Mouse (Mus musculus) intestine, postnatal 0 days (tissue): Measurements from ENCODE around the gene Acsbg1. TPM values are rescaled to one million over a fixed set of nuclear protein-coding genes. Genes with fewer than 3 reads are reported as not detected.
A peak's percentile ranks its signal among the peaks of the same experiment; 100 is the strongest.
"Not testable (repeated sequence)": the region's sequence is repeated elsewhere in the genome, so short reads cannot be mapped to it uniquely, and the experiment has no call there.

Source experiments
- ATAC-seq: fragments of 200-750 bp; cut with Nextera tagmentation; 2 replicates; pipeline ENCODE4 v1.8.0; 2017; ENCODE audit warnings: mild to moderate bottlenecking, moderate TSS enrichment, moderate library complexity
- H3K27ac ChIP-seq: fragments of 300-500 bp; sonication (generic); 2 replicates; pipeline ENCODE4 v1.5.1; 2014; ENCODE audit warnings: mild to moderate bottlenecking, low read depth, low read length, moderate library complexity
- H3K27me3 ChIP-seq: fragments of 300-500 bp; sonication (generic); replicated peaks from 2 replicates; pipeline ENCODE4 v1.6.1; 2014; ENCODE audit warnings: low read length, mixed read lengths; ENCODE audit not compliant: control insufficient read depth, insufficient read depth
- H3K36me3 ChIP-seq: fragments of 300-500 bp; sonication (generic); 2 replicates; pipeline ENCODE4 v1.6.1; 2014; ENCODE audit warnings: mild to moderate bottlenecking, moderate library complexity; ENCODE audit not compliant: control insufficient read depth, insufficient read depth
- H3K4me1 ChIP-seq: fragments of 300-500 bp; sonication (generic); replicated peaks from 2 replicates; pipeline ENCODE4 v1.6.1; 2014; ENCODE audit warnings: antibody characterized with exemption, low read length, mixed read lengths; ENCODE audit not compliant: control insufficient read depth, insufficient read depth
- H3K4me2 ChIP-seq: fragments of 300-500 bp; sonication (generic); replicated peaks from 2 replicates; pipeline ENCODE4 v1.6.1; 2014; ENCODE audit warnings: low read depth, mild to moderate bottlenecking, moderate library complexity
- H3K4me3 ChIP-seq: fragments of 300-500 bp; sonication (generic); 2 replicates; pipeline ENCODE4 v1.5.1; 2014; ENCODE audit warnings: low read depth, low read length
- H3K9ac ChIP-seq: fragments of 300-500 bp; sonication (generic); 2 replicates; pipeline ENCODE4 v1.6.1; 2014; ENCODE audit warnings: mild to moderate bottlenecking, low read depth, low read length
- H3K9me3 ChIP-seq: fragments of 300-500 bp; sonication (generic); 2 replicates; pipeline ENCODE4 v1.6.1; 2016; ENCODE audit warnings: mixed run types; ENCODE audit not compliant: control insufficient read depth
- CTCF ChIP-seq: sonication (generic); IDR thresholded peaks from 2 replicates; pipeline ENCODE4 v1.5.1; 2016; ENCODE audit warnings: low read depth, mild to moderate bottlenecking, control low read depth, antibody characterized with exemption, moderate library complexity
- WGBS: fragments of 180-500 bp; shearing (Covaris S2); extraction: QIAGEN DNeasy Blood & Tissue Kit; methylation state at CpG from one replicate; pipeline ENCODE4 v1.1.7; 2014; 5-methylcytosine and 5-hydroxymethylcytosine counted together
- polyA plus RNA-seq: library from polyadenylated mRNA; unstranded; fragments of >200 nt; fragmentation: Nextera tagmentation; extraction: Ambion mirVana; gene quantifications from 2 replicates; pipeline ENCODE4 v1.2.1, GENCODE M21; 2015

Acsbg1 gene
- polyA plus RNA-seq, 1 experiment from 2014 or later: 0.16 TPM

DNA sequence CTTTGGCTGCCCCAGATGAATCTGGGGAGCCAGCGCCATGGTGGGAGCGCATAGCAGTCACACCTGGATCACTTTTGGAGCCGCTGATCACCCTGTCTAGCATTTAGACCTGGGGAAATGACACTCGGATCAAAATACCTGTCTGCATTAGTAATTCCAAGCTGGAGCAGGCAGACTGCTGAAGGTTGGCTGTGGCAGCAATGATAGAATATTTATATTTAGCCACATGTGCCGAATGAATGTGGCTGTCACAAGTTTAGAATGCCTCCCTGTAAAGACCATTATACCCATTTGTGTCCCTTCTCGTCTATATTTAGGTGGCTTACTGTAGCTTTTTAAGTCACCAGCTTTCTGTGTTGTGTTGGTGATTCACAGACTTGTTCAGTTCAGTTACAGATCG lies 39.1 kb upstream of the Acsbg1 start:
- Histone ChIP-seq H3K4me1 (no peaks in the 10 kb centered on the region), H3K27me3 (peaks cover 11% of the 10 kb centered on the region; the same call in 1 of the 2 replicates), H3K4me3 (no peak overlapping the region), H3K4me2 (peak overlapping the region; percentile 98; the same call in 1 of the 2 replicates), H3K9ac (no peak overlapping the region), H3K36me3 (no peaks in the 10 kb centered on the region), H3K27ac (no peak overlapping the region), H3K9me3 (no peaks in the 10 kb centered on the region)
- no peak for ATAC-seq
- TF ChIP-seq CTCF: no peak
- WGBS: 85% methylated on average over 7 of the region's 7 CpGs

GRCm38 (mm10) chr9:54700174-54700475 lies 38.5 kb upstream of the Acsbg1 start:
- Histone ChIP-seq H3K27ac (no peak overlapping the region), H3K9me3 (no peaks in the 10 kb centered on the region), H3K4me1 (no peaks in the 10 kb centered on the region), H3K9ac (peak overlapping the region; percentile 69), H3K36me3 (no peaks in the 10 kb centered on the region), H3K4me2 (peak overlapping the region; percentile 98), H3K27me3 (peaks cover 11% of the 10 kb centered on the region; the same call in 1 of the 2 replicates), H3K4me3 (peak overlapping the region; percentile 84)
- TF ChIP-seq CTCF: no peak
- WGBS: 15% methylated on average over 9 of the region's 9 CpGs
- ATAC-seq: no peak

DNA sequence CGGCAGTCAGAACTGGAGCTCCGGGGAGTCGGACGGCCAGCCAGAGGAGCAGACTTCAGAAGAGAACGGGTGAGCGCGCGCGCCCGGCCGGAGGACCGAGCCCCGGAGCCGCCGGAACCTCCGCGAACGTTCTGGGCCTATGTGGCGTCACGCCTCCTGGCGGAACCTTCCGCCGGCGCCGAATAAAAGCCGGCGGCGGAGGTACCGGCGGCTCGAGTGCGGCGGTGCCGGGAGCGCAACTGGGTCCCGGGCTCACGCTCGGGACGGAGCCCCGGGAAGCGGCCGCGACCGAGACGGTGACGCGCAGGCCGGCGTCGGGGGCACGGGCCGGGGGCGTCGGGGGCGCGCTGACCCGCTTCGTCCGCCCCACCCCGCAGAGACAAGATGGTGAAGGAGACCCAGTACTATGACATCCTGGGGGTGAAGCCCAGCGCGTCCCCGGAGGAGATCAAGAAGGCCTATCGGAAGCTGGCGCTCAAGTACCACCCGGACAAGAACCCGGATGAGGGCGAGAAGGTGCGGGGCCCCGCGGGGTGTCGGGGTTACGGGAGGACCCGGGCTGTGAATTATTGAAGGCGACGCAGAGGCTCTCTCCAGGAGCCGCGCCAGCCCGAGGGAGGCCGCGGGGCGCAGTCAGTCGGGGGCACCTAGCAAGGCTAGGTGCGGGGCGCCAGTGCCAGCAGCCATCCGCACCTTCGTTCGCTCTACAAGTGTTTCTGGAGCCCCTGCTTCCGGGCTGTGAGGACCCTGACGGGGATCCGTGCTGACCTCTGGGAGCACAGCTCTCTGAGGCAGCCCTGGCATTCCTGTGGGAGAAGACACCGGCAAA lies 37.9 kb upstream of the Acsbg1 start:
- Histone ChIP-seq H3K4me1 (no peaks in the 10 kb centered on the region), H3K4me2 (peak overlapping the region; percentile 98), H3K9ac (peak overlapping the region; percentile 69), H3K9me3 (no peaks in the 10 kb centered on the region), H3K27me3 (peaks cover 11% of the 10 kb centered on the region; the same call in 1 of the 2 replicates), H3K27ac (peak overlapping the region; percentile 46; the same call in 1 of the 2 replicates), H3K4me3 (peak overlapping the region; percentile 84), H3K36me3 (no peaks in the 10 kb centered on the region)
- TF ChIP-seq CTCF: peak; percentile 37
- whole genome bisulfite sequencing: under 1% methylated on average over 90 of the region's 92 CpGs
- peak; percentile 69 for ATAC-seq

- Histone ChIP-seq H3K27me3 (peaks cover 11% of the 10 kb centered on the region; the same call in 1 of the 2 replicates), H3K9me3 (no peaks in the 10 kb centered on the region), H3K27ac (peak overlapping the region; percentile 46), H3K36me3 (no peaks in the 10 kb centered on the region), H3K9ac (peak overlapping the region; percentile 69), H3K4me3 (peak overlapping the region; percentile 84), H3K4me1 (no peaks in the 10 kb centered on the region), H3K4me2 (peak overlapping the region; percentile 98)
- 6% methylated on average over 27 of the region's 27 CpGs for WGBS
- TF ChIP-seq CTCF: no peak
- peak; percentile 53 for ATAC-seq
Observed at GRCm38 (mm10) chr9:54699087-54699344, 37.3 kb upstream of the Acsbg1 start.

DNA sequence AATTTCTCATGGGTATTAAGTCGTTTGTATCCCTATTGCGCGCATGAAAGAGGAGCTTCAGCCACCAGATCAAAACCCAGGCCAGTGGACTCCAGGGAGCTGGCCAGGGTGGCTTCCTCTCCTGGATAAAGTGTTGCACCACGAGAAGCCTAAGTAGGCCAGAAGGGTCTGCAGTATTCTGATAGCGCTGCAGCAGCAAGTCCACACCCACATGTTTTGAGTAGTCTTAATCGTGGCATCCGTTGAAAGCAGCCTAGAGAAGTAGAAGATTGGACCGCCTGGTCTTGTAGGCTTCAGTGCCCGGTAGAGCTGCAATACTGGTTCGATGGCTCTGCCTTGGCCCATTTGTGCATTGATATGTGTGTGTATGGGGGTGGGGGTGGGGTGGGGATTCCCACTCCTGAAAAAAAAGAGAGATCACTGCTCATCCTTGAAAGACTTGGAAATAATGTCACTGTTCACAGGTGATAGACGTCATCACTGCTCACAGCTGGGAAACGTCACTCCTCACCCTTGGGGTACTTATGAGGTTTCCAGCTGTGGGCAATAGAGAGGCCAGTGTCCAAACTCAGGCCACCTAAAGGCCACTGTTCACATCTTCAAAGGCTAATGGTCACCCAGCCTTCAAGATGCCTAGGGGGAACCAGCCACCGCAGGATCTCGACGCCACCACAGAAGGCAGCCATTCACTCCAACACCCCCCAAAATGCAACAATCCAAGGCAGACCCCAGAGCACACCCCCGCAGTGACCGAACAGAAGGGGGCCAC lies 36.8 kb upstream of the Acsbg1 start, which contains the start of gene Dnaja4:
Gene Dnaja4 (plus strand): TSS at position 556 of the 769 bp plus-strand sequence.
- Histone ChIP-seq H3K9me3 (no peaks in the 10 kb centered on the region), H3K27ac (peak within 1 kb of the TSS; percentile 46), H3K4me2 (peak within 1 kb of the TSS; percentile 98), H3K36me3 (no peaks in the 10 kb centered on the region), H3K27me3 (peaks cover 11% of the 10 kb centered on the region; the same call in 1 of the 2 replicates), H3K4me3 (peak within 1 kb of the TSS; percentile 84), H3K9ac (peak within 1 kb of the TSS; percentile 69), H3K4me1 (no peaks in the 10 kb centered on the region)
- TF ChIP-seq CTCF: no peak
- no peak for ATAC-seq
- WGBS: 69% methylated on average over 17 of the region's 17 CpGs

- Histone ChIP-seq H3K4me3 (peak overlapping the region; percentile 22; the same call in 1 of the 2 replicates), H3K4me2 (peak overlapping the region; percentile 63)
- not testable (repeated sequence) for H3K4me1 ChIP-seq, H3K27me3 ChIP-seq, ATAC-seq, H3K9ac ChIP-seq, H3K27ac ChIP-seq, H3K9me3 ChIP-seq, H3K36me3 ChIP-seq
- peak; percentile 25 for TF ChIP-seq CTCF
- 4% methylated on average over 30 of the region's 31 CpGs for WGBS
Observed at GRCm38 (mm10) chr9:54691241-54691805, 29.7 kb upstream of the Acsbg1 start.

- H3K4me3 ChIP-seq, H3K4me2 ChIP-seq, H3K9ac ChIP-seq, H3K9me3 ChIP-seq, H3K27me3 ChIP-seq, H3K36me3 ChIP-seq, ATAC-seq, H3K27ac ChIP-seq, H3K4me1 ChIP-seq: not testable (repeated sequence)
- WGBS: 82% methylated on average over 2 of the region's 2 CpGs
Observed at GRCm38 (mm10) chr9:54690697-54691096, 29.0 kb upstream of the Acsbg1 start.
